Mouse (Mus musculus) lung, adult 2 months (tissue): Measurements from ENCODE around the gene Arhgap29. TPM values are rescaled to one million over a fixed set of nuclear protein-coding genes. Genes with fewer than 3 reads are reported as not detected.

ENCODE experiments used
- DNase-seq: peaks from one replicate; pipeline ENCODE4 v3.0.0; 2022
- H3K4me1 ChIP-seq: fragments of 200-500 bp; 2 replicates; pipeline ENCODE4 v1.6.1; 2011; ENCODE audit warnings: low read length; ENCODE audit not compliant: control insufficient read depth, insufficient read depth
- H3K4me3 ChIP-seq: fragments of 200-500 bp; replicated peaks from 2 replicates; pipeline ENCODE3; 2011; ENCODE audit warnings: low read depth, mild to moderate bottlenecking, control low read depth, low read length; ENCODE audit errors: extremely low read depth
- CTCF ChIP-seq: fragments of 200-500 bp; IDR thresholded peaks from 2 replicates; pipeline ENCODE4 v1.5.1; 2011; ENCODE audit warnings: mild to moderate bottlenecking, low read length, control low read depth; ENCODE audit not compliant: insufficient read depth
- POLR2A ChIP-seq: fragments of 200-500 bp; IDR thresholded peaks from 2 replicates; pipeline ENCODE4 v1.6.1; 2011; ENCODE audit warnings: low read depth, mild to moderate bottlenecking, control low read depth, low read length, borderline replicate concordance; ENCODE audit errors: extremely low read depth
- WGBS: fragments of 180-500 bp; shearing (Covaris S2); methylation state at CpG from one replicate; pipeline ENCODE4 v1.1.7; 2018; 5-methylcytosine and 5-hydroxymethylcytosine counted together
- polyA plus RNA-seq: library from polyadenylated mRNA; depleted of rRNA; stranded (reverse); fragments of >200 nt; gene quantifications from 2 replicates; pipeline ENCODE4 v1.2.3, GENCODE M21; 2012

The Arhgap29 gene
- polyA plus RNA-seq, 1 experiment, result 73.8 TPM

DNA sequence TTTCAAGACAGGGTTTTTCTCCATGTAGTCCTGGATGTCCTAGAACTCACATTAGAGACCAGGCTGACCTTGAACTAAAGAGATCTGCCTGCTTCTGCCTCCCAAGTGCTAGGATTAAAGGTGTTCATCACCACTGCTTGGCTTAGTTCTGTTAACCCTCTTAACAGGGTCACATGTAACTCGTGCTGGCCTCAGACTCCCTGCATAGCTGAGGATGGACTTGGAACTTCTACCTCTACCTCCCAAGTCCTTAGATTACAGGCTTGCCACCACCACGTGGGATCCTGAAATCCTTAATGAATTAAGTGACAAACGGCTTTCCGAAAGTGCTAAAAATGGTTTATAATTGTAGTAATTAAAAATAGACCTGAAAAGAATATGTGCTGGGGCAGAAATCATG is 29.0 kb downstream of the Arhgap29 start:
- H3K4me1 ChIP-seq, result peaks cover 14% of the 10 kb centered on the region
- 63% methylated on average over 4 of the region's 4 CpGs for WGBS
- TF ChIP-seq CTCF (no peak), POLR2A (no peak)
- DNase-seq, result no peak
- no peak overlapping the region for H3K4me3 ChIP-seq

DNA sequence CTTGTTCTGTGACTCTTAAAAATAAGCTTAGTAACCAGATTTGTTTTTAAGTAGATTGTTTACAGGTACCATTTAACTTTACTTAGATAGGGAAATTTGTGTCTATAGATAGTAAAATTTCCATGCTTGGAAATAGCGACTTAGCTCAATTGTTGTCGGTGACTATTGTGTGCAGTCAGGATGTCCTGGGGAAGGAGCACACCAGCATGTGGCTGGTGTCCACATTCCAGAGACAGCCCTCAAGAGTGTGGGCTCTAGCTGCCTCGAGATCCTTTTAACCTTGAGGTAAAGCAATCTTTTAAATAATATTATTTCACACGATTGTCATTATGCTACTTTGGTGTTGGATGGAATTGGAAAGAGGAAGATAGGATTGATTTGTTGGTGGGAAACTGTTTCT is 30.1 kb downstream of the Arhgap29 start:
- TF ChIP-seq POLR2A (no peak), CTCF (no peak)
- WGBS, result 27% methylated on average over 4 of the region's 4 CpGs

DNA sequence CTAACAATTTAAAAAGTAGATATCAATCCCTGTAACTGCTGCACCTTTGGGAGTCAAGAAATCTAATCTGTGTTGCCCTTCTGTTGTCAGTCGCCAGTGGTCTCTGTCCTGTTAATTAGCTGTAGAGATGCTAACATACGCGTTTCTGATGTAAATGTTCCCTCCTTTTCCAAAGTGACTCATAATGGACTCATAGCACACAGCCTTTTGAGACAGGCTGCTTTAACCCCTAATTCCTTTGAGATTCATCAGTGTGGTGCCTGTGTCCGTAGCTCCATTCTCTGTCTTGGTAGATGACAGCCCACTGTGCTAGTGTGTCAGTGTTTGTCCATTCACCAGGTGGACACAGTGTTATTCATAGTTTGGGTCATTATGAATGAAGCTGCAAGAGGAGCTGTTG is 42.8 kb downstream of the Arhgap29 start:
- 81% methylated on average over 4 of the region's 4 CpGs for WGBS
- H3K4me3 ChIP-seq, result no peak overlapping the region
- no peak for DNase-seq
- H3K4me1 ChIP-seq, result 0 out of 2 replicates have a peak, but pooled peaks cover 5% of the 10 kb centered on the region
- no peak for TF ChIP-seq CTCF
- TF ChIP-seq POLR2A, result no peak

More for the DNA sequence above, 30.1 kb downstream of the Arhgap29 start:
- Histone ChIP-seq H3K4me3 (no peak overlapping the region), H3K4me1 (peaks cover 14% of the 10 kb centered on the region)
- no peak for DNase-seq

DNA sequence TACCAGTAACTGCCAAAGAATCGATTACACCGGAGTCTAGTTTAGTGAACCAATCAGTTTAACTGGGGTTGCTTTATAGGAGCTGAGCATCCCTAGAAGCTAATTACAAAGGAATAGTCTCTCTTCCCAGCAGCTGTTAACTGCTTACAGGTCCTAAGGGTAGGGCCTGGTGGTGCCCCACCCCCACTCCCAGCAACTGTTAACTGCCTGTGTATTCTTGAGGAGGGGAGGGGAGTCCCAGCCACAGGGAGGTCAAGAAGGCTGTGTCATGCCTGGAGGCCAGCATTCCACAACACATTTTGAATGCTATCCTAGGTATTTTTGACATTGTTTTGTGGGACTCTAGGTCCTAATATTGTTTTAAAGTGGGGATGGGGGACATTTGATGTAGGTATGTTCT is 47.6 kb downstream of the Arhgap29 start:
- TF ChIP-seq POLR2A, result no peak
- no peak for TF ChIP-seq CTCF
- H3K4me1 ChIP-seq, result peaks cover 5% of the 10 kb centered on the region; the same call in 1 of the 2 replicates
- WGBS, result 86% methylated on average over 2 of the region's 2 CpGs
- no peak overlapping the region for H3K4me3 ChIP-seq
- no peak for DNase-seq

DNA sequence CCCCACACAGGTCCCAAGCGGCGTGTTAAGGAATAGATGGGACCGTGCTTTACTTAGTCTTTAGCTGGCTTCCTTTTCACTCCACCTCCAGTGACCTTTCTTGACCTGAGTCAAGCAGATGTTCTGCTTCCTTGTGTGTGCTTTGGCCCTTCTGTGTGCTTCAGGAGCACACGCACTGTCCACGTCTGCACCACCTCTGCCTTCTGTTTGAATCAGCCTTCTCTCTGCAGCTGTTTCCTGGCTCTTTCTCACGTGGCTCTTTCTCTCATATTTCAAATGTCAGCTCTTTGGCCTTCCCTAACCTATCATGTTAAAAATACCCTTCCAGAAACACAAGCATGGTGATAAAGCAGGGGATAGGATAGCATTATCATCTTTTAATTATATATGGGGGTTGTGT is 49.2 kb downstream of the Arhgap29 start:
- Histone ChIP-seq H3K4me1 (peaks cover 2% of the 10 kb centered on the region; the same call in 1 of the 2 replicates), H3K4me3 (no peak overlapping the region)
- WGBS, result 38% methylated on average over 6 of the region's 6 CpGs
- TF ChIP-seq CTCF (no peak), POLR2A (no peak)
- DNase-seq, result no peak

DNA sequence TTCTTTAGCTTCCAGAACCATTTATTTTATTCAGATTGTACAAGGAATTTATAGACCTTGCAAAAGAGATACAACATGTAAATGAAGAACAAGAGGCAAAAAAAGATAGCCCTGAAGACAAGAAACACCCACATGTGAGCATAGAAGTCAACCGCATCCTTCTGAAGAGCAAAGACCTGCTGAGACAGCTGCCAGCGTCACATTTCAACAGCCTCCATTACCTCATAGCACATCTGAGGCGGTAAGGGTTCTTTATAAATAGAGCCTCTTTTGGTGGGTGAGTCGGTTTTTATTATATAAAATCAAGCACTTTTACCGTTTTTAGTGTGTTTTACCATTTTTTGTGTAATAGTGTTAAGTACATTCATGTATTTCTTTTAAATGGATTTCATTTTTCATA is 57.5 kb downstream of the Arhgap29 start:
- no peak for TF ChIP-seq CTCF
- no peak for TF ChIP-seq POLR2A
- DNase-seq, result no peak

DNA sequence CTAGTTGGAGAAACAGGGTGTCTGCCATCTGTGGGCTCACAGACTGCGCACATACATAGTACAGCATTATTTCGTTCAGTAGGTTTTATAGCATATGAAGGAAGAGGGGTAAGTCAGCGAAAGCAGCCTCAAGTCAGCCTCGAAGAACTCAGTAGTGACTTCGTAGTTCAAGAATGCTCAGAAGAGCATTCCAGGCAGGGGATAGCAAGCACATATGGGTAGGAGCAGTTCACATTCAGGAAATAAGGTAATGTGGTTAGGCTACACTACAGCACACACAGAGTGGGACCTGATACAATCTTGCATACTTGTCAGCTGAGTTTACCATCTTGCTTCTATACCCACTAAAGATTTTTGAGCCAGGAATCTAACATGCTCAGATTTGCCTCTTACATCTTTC is 58.0 kb downstream of the Arhgap29 start:
- peaks cover 5% of the 10 kb centered on the region for H3K4me1 ChIP-seq
- no peak for TF ChIP-seq CTCF
- TF ChIP-seq POLR2A, result no peak
- no peak for DNase-seq
- WGBS, result 70% methylated on average over 5 of the region's 5 CpGs
- H3K4me3 ChIP-seq, result no peak overlapping the region

More for the DNA sequence above, 57.5 kb downstream of the Arhgap29 start:
- Histone ChIP-seq H3K4me1 (peaks cover 5% of the 10 kb centered on the region), H3K4me3 (no peak overlapping the region)
- 85% methylated on average over 5 of the region's 5 CpGs for WGBS

DNA sequence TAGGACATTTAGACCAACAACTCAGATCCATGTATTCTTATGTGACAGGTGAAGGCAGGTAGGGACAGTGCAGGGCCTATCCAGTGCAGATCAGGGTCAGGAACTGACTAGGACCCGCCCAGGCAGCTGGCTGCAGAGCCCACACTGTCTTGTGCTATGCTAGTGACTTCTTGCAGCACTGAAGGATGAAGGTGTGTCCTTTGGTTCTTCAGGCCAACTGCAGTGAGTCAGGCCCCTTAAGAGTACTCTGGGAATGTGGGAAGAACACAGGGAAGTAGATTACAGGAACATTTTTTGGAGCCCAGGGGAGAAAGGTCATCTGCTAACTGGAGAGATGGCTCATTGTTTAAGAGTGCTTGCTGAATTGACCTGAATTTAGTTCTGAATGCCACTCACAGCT is 60.1 kb downstream of the Arhgap29 start:
- TF ChIP-seq CTCF, result no peak
- no peak for TF ChIP-seq POLR2A
- WGBS, result 44% methylated on average over 1 of the region's 1 CpGs
- DNase-seq, result no peak
- Histone ChIP-seq H3K4me3 (no peak overlapping the region), H3K4me1 (peaks cover 5% of the 10 kb centered on the region)

DNA sequence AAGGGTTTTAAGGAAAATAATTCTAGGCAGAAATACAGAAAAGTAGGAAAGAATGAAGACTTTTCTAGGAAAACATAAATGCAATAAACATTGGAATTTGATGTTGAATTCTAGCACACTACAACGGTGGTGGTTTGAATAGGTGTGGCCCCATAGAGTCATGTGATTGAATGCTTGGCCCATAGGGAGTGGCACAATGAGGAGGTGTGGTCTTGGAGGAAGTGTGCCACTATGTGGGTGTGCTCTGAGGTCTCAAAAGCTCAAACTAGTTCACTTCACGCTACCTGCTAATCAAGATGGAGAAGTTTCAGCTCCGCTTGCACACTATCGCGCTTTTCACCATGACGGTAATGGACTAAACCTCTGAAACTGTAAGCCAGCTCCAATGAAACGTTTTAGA is 66.1 kb downstream of the Arhgap29 start:
- Histone ChIP-seq H3K4me3 (no peak overlapping the region), H3K4me1 (no peaks in the 10 kb centered on the region)
- 86% methylated on average over 7 of the region's 7 CpGs for WGBS
- TF ChIP-seq CTCF (no peak), POLR2A (no peak)
- no peak for DNase-seq

DNA sequence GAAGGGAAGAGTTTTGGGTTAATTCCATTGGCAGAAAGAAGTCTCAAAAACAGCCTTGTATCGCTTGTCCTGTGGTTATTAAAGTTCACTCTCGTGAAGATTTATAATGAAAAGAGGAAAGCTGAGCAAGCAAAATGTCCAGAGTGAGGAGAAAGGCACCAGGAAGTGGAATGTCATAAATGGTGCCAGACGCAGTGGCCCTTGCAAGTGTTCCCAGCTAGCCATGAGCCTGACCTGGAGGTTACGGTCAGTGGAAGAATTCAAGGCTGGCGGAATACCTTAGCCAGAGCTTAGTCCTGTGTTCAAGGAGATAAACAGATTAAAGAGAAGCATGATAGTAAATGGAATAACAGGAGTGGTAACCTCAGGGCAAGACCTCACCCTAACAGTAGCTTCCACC is 66.8 kb downstream of the Arhgap29 start:
- WGBS, result 84% methylated on average over 5 of the region's 5 CpGs
- TF ChIP-seq CTCF, result no peak
- TF ChIP-seq POLR2A, result no peak
- Histone ChIP-seq H3K4me3 (no peak overlapping the region), H3K4me1 (no peaks in the 10 kb centered on the region)
- no peak for DNase-seq

DNA sequence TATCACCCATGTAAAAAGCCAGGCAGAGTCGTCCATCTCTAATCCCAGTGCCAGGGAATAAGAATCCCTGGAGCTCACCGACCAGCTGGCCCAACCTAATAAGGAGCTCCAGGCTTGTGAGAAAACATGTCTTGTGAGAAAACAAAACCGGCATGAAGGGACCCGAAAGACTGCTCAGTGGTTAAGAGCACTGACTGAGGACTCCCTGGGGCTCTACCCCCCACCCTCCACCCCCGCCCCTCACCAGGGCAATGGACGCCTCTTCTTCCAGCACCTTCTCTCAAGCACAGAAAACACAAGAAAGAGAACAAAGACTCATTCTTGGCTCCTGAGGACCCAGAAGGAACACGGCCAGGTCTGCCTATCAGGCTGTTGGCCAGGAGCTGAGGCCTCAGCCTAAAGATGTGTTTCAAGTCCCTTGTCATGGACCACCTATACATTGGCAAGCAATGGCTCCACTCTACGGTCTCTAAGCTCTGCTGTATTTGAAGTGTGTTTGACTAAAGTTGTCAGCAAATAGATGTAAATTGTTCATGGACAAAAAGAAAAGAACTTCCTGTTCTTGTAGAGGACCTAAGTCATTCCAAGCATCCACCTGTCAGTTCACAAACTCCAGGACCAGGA is 68.8 kb downstream of the Arhgap29 start:
- TF ChIP-seq CTCF, result no peak
- TF ChIP-seq POLR2A, result no peak
- no peak overlapping the region for H3K4me3 ChIP-seq
- WGBS, result 70% methylated on average over 8 of the region's 8 CpGs
- DNase-seq, result no peak
- no peaks in the 10 kb centered on the region for H3K4me1 ChIP-seq
